Mouse (Mus musculus) erythroblast, adult 5-6 weeks (primary cell): ENCODE results near the gene St6galnac3. TPM values are rescaled to one million over a fixed set of nuclear protein-coding genes. Genes with fewer than 3 reads are reported as not detected.

Experiments
- ATAC-seq: replicated peaks from 2 replicates; pipeline ENCODE4 v1.8.0; 2016; ENCODE audit warnings: moderate number of reproducible peaks, mild to moderate bottlenecking, moderate TSS enrichment, inconsistent platforms; ENCODE audit not compliant: poor library complexity, low FRiP score, severe bottlenecking
- total RNA-seq, 2 experiments: library from RNA; stranded (forward) in 1 of 2; stranded (reverse) in 1 of 2; fragments of 150-400 nt in 1 of 2; fragments of 200-764, 138-1000 nt in 1 of 2; gene quantifications; 2 replicates each; pipeline versions ENCODE4 v1.2.3 to v1.2.4; 2015 to 2017; ENCODE audit warnings: low replicate concordance in 2 of 2

The St6galnac3 gene
- total RNA-seq, 2 experiments from 2014 or later, result 3.7 to 11.0 TPM

DNA sequence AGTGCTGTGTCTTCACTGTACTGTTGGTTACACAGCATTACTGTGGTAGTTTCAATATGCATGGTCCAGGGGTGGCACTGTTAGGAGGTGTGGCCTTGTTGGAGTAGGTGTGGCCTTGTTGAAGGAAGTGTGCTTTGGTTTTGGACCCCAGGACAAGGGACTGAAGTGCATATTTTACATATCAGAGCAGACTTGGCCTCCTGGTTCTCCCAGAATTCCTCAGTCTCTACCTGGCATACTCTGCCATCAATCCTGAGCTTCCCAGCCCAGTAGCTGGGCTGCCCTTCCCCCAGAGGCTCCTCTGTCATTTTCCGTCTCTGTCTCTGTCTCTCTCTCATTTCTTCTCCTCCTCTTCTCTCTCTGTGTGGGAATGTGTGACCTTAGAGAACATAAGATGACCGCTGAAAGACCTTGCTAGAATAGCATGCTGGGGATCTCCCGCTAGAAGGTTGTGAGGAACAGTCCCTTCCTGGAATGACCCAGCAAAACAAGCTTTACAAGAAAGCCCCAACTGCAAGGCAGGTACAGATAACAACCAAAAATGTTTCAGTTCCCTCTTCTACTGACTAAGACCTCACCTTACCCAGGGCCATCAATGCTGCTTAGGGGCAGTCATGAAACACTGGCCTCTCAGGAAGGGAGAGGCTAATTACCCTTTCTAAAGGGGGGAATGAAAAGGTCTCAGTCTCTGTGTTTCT lies 272.5 kb downstream of the St6galnac3 start:
- no peak for ATAC-seq

GRCm38 (mm10) chr3:153441329-153441728 lies 283.6 kb downstream of the St6galnac3 start:
- ATAC-seq, result no peak

DNA sequence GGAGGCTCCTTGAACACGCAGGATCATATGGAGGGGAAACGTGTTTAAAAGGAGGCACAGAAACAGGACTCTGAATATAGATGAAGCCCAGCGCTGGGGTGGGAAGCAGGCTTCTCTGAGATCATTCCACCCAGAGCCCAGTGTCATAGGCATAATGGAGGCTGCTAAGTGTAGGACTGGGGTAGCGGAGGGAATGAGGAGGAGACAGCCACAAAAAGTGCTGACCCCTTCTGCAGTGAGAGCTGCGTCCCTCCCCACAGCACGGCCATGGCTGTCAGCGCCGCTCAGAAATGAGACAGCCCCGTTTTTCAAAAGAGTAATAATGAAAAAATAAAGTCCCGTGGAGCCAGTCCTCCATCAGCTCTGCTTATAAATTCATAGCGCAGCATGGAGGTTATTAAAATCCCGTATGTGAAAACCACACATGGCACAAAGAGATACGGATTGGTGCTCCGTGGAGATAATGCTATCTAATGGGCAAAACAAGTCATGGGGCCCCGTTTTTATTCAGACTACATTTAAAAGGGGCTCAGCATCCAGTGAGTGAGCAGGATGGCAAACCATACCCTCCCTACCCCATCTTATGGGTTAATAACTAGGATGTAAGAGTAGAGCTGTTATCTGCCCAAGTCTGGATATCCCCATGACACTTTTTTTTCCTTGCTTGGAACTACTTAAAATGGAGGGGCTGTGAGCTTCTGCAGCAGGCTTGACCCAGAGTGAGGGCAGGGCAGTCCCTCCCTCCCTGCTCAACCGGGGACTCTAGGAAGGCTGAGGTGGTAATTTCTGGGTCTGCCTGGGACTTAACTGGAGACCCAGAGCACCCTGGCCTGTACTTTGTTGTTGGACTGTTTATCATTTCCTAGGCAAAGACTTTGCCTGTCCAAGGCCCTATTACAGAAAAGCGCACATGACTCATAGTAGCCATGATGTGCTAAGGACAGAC lies 288.6 kb downstream of the St6galnac3 start:
- ATAC-seq, result no peak

GRCm38 (mm10) chr3:153433010-153433409 lies 292.0 kb downstream of the St6galnac3 start:
- no peak for ATAC-seq

- ATAC-seq, result no peak
Observed at GRCm38 (mm10) chr3:153432053-153432816, 292.7 kb downstream of the St6galnac3 start.

DNA sequence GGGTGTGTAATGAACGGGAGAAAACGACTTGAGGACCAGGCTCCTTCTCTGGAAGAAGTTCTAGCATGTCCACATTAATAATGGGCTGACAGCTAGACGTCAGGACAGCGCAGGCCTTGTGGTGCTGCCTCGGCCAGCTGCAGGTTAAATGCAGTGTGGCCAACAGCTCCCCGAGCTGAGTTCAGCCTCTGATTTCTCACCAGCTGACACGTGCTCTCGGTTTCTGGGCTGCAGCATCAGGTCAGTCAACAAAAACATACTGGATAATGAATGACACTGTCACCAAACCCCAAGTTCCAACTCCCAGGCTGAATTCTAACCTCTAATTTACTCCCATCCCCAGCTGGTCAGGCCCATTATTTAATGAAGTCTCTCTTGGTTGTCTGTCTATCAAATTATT lies 295.1 kb downstream of the St6galnac3 start:
- ATAC-seq, result no peak

DNA sequence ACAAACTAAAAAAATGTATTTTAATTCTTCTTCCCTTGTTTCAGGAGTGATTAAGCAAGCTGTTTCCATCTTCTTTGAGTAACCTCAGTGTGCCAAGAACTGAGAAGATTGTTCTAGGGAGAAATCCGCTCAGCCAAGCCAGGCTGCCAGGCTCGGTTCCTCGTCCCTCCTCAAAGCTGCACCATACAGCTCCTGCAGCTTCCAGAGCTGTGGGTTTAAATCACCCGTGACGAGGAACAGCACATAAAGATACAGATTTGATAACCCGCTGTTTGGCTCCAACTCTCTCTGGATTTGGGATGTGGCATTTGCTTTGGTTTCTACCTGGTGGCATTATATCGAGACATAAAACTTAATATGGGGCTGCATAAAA lies 303.1 kb downstream of the St6galnac3 start:
- ATAC-seq, result no peak

GRCm38 (mm10) chr3:153421060-153421917 lies 303.7 kb downstream of the St6galnac3 start:
- no peak for ATAC-seq

GRCm38 (mm10) chr3:153419331-153419730 lies 305.6 kb downstream of the St6galnac3 start:
- ATAC-seq, result no peak

GRCm38 (mm10) chr3:153417001-153417400 lies 308.0 kb downstream of the St6galnac3 start:
- no peak for ATAC-seq

DNA sequence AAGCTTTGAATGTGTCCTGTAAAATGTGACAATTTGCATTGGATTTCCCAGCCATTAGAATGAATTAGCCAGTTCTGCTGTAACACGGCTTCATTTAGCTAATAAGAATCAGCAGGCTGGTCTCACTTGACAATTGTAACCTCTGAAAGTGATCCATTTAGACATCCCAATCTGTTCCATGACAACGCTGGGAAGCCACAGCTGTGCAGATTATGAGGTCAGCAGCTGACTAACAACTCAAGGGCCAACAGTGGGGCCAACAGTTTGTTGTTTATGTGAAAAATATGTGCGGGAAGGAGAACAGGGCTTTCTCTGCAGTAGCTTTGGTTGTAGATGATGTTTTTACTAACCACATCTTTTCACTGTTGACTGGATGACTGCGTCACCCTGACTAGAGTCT lies 308.6 kb downstream of the St6galnac3 start:
- ATAC-seq, result no peak

DNA sequence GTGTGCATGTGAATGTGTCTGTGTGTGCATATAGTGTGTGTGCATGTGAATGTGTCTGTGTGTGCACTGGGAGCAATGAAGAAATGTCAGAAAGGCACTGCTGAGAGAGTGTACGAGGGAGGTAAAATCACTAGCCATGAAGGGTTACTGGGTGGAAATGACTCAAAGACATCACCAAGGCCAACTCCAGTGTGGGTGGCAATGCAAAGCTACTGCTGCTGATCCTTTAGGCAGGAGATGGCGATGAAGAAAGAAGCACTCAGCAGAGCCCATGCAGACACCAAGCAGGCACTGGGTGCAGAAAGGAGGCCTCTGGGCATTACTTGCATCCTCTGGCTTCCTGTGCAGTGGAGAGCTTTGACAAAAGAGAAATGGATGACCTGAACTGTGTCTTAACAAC lies 310.8 kb downstream of the St6galnac3 start:
- ATAC-seq, result no peak

DNA sequence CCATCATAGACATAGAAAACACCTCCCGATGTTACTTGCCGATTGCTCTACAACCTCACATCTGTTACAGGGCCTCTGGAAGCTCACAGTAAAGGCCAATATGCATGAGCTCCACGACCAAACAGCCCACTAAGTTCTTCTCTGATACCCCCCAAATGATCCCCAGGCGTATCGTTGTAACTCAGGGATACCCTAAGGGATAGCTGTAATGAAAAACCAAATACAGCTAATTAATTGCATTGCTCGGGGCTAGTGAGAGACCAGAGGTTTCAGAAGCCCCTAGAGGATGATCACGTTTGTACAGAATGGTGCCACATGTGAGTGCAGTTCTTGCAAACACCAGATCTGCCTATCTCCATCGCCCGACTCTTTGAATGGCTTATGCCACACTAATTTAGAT lies 315.7 kb downstream of the St6galnac3 start:
- no peak for ATAC-seq

- ATAC-seq, result no peak
Observed at GRCm38 (mm10) chr3:153408361-153408760, 316.6 kb downstream of the St6galnac3 start.

GRCm38 (mm10) chr3:153407698-153408097 lies 317.3 kb downstream of the St6galnac3 start:
- ATAC-seq, result no peak

DNA sequence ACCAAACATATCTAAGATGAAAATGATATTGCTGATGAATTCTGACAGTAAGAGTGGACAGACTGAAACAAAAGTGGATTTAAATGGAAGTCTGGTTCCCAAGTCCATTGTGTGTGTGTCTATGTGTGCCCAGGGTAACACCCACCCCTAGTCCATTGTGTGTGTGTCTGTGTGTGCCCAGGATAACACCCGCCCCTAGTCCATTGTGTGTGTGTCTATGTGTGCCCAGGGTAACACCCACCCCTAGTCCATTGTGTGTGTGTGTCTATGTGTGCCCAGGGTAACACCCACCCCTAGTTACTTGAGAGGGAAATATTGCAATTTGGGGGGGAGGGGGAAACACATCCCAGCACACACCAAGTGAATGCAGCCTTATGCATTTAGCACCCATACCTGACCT lies 318.1 kb downstream of the St6galnac3 start:
- ATAC-seq, result no peak

- no peak for ATAC-seq
Observed at GRCm38 (mm10) chr3:153406220-153406619, 318.8 kb downstream of the St6galnac3 start.

- ATAC-seq, result no peak
Observed at GRCm38 (mm10) chr3:153405643-153406042, 319.3 kb downstream of the St6galnac3 start.

DNA sequence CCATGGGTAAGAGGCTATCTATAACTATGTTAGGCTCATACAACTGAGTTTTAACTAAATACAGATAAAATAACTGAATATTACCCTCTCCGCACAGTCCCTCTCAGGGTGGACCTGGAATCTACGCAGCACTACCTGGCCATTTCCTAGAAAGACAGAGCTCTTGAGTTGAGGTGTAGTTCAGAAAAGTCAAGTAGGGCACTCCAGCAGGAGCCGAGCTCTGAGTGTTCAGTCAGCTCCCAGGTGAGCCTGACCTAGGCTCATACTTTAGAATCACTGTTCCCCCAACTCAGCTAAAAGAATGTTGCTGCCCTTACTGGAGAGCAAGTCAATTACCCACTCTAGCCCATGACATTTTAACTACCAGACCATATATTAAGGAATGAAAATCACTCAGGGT lies 324.7 kb downstream of the St6galnac3 start:
- ATAC-seq, result no peak
